Mouse (Mus musculus) CH12.LX (cell line): Measurements from ENCODE around the gene Rabgap1l.

Experiments
- BHLHE40 ChIP-seq: IDR thresholded peaks from 2 replicates; pipeline ENCODE4 v1.6.1; 2011; ENCODE audit warnings: mild to moderate bottlenecking, low read depth, low read length, improper control_type of control experiment
- CTCF ChIP-seq, 2 experiments: IDR thresholded peaks in 1 of 2; conservative IDR thresholded peaks in 1 of 2; 2 replicates each; pipeline ENCODE4 v1.5.1; 2011 to 2012; ENCODE audit warnings: low read depth in 2 of 2, low read length in 2 of 2, improper control_type of control experiment in 1 of 2, inconsistent platforms in 1 of 2, mild to moderate bottlenecking in 1 of 2, moderate library complexity in 1 of 2
- EP300 ChIP-seq: IDR thresholded peaks from 2 replicates; pipeline ENCODE4 v1.6.1; 2011; ENCODE audit warnings: low read length, improper control_type of control experiment
- JUN ChIP-seq: IDR thresholded peaks from 2 replicates; pipeline ENCODE4 v1.6.1; 2011; ENCODE audit warnings: low read depth, mild to moderate bottlenecking, low read length, improper control_type of control experiment, moderate library complexity; ENCODE audit not compliant: insufficient read depth
- NELFE ChIP-seq: IDR thresholded peaks from 2 replicates; pipeline ENCODE4 v1.6.1; 2011; ENCODE audit warnings: low read depth, low read length, improper control_type of control experiment
- PAX5 ChIP-seq: IDR thresholded peaks from 2 replicates; pipeline ENCODE4 v1.6.1; 2012; ENCODE audit warnings: low read length, inconsistent platforms, mixed read lengths
- POLR2A ChIP-seq: IDR thresholded peaks from 2 replicates; pipeline ENCODE4 v1.6.1; 2011; ENCODE audit warnings: low read depth, mild to moderate bottlenecking, improper control_type of control experiment, low read length
- POLR2AphosphoS2 ChIP-seq: IDR thresholded peaks from 2 replicates; pipeline ENCODE4 v1.6.1; 2011; ENCODE audit warnings: low read depth, low read length, improper control_type of control experiment
- SIN3A ChIP-seq: IDR thresholded peaks from 2 replicates; pipeline ENCODE4 v1.6.1; 2012; ENCODE audit warnings: low read length, improper control_type of control experiment, inconsistent platforms
- SMC3 ChIP-seq: IDR thresholded peaks from 2 replicates; pipeline ENCODE4 v1.6.1; 2011; ENCODE audit warnings: low read depth, low read length, improper control_type of control experiment
- UBTF ChIP-seq: IDR thresholded peaks from 2 replicates; pipeline ENCODE4 v1.6.1; 2012; ENCODE audit warnings: low read depth, mild to moderate bottlenecking, inconsistent platforms, low read length, improper control_type of control experiment, moderate library complexity
- ZC3H11A ChIP-seq: IDR thresholded peaks from 2 replicates; pipeline ENCODE4 v1.6.1; 2012; ENCODE audit warnings: low read depth, mild to moderate bottlenecking, inconsistent platforms, low read length, improper control_type of control experiment
- ZMIZ1 ChIP-seq: IDR thresholded peaks from 2 replicates; pipeline ENCODE4 v1.6.1; 2012; ENCODE audit warnings: low read depth, mild to moderate bottlenecking, inconsistent platforms, low read length, improper control_type of control experiment
- ZNF384 ChIP-seq: IDR thresholded peaks from 2 replicates; pipeline ENCODE4 v1.6.1; 2012; ENCODE audit warnings: low read depth, low read length, improper control_type of control experiment, inconsistent platforms

DNA sequence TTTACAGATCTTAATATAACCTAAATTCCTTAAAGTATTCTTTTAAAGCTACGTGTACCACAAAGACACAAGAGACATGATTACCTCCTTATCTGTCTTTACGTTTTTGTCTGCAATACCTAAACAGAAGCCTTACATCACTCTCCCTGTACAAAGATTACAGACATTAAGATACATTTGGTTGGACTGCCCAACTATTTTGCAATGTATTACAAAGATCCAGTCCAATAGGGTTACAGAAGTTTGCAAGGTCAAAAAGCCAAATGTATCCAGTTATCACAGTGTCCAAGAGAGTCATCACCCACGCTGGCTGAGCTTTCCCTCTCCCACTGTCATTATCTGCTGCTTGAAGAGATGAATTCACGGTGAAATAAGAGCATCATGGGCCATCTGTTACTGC, 63.1 kb downstream of the Rabgap1l start:
- no peak for TF ChIP-seq POLR2A
- TF ChIP-seq BHLHE40: no peak
- no peak for TF ChIP-seq PAX5
- TF ChIP-seq UBTF: no peak
- TF ChIP-seq NELFE: no peak
- no peak for TF ChIP-seq ZNF384
- TF ChIP-seq ZMIZ1: no peak
- TF ChIP-seq CTCF (conservative IDR thresholded peaks at IDR 0.05 in 1 of 2, IDR thresholded peaks at IDR 0.05 in 1 of 2; ENCODE audit: low read depth in 2 of 2, low read length in 2 of 2): no peak
- no peak for TF ChIP-seq JUN
- no peak for TF ChIP-seq SIN3A
- no peak for TF ChIP-seq ZC3H11A
- no peak for TF ChIP-seq POLR2AphosphoS2
- TF ChIP-seq SMC3: no peak
- TF ChIP-seq EP300: no peak
